Mouse (Mus musculus) monocyte, adult 5-6 weeks (primary cell): ENCODE data around the gene Mlip. TPM values are rescaled to one million over a fixed set of nuclear protein-coding genes. Genes with fewer than 3 reads are reported as not detected.
"Not testable (repeated sequence)": the region's sequence is repeated elsewhere in the genome, so short reads cannot be mapped to it uniquely, and the experiment has no call there.

ENCODE experiments used
- ATAC-seq: fragments of 153-309, 156-312 bp; replicated peaks from 2 replicates; pipeline ENCODE4 v1.8.0; 2017; ENCODE audit warnings: mild to moderate bottlenecking; ENCODE audit not compliant: low TSS enrichment, insufficient number of reproducible peaks, severe bottlenecking, poor library complexity, low FRiP score
- total RNA-seq: library from RNA; stranded (forward); fragments of 200-1000, 200-491, 200-594 nt; gene quantifications from 3 replicates; pipeline ENCODE4 v1.2.3, GENCODE M21; 2017

The Mlip gene
- not detected in 3 replicates for total RNA-seq

DNA sequence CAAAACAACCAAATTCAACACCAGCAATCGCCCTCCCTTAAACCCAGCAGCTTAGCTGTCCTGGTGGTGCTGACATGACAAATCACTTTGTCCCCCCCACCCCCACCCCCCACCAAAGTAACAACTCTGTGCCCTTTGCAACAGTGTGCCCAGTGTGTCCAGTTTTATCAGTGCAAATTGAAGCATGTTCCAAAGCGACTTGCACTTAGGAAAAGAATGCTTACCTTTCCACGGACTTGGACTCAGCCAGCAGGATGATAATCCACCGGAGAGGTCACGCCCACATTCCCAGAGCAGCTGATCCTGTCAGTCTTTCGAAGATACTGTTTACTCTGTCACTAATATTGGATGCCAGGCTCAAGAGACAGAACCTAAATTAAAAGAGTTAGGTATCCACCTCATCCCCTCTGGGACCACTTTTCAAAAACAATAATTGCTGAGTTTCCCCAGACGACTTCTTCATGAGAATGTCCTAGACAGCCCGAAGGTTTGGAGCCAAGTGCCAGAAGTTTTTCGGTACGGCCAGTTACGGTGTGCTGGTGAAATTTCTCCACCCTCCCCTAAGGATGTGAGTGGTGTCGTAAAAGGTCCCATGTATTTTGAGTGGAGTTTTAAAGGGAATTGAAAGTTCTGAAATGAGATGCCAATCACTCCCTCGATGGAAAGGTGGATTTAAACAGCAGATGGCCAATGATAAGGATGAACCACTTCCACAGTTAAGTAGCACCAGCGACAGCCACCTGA is at the start of gene Mlip:
Gene Mlip, minus strand, starts transcription at position 538 of the 744 bp plus-strand sequence.
- no peak for ATAC-seq

DNA sequence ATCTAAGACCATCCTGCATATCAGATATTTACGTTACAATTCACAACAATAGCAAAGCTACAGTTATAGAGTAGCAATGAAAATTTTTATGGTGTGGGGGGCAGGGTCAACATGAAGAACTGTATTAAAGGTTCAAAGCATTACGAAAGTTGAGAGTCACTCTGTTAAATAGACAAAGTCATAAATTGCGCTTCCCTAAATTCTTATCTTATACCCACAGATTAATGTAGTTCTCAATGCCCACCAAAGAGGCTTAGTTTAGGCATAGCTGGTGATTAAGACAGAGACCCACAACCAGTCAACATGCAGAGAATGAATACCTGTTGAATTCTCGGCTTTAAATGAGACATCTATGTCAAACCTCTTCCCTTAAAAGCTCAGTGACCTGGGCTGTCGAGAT is 47.0 kb upstream of the Mlip start:
- ATAC-seq = no peak

DNA sequence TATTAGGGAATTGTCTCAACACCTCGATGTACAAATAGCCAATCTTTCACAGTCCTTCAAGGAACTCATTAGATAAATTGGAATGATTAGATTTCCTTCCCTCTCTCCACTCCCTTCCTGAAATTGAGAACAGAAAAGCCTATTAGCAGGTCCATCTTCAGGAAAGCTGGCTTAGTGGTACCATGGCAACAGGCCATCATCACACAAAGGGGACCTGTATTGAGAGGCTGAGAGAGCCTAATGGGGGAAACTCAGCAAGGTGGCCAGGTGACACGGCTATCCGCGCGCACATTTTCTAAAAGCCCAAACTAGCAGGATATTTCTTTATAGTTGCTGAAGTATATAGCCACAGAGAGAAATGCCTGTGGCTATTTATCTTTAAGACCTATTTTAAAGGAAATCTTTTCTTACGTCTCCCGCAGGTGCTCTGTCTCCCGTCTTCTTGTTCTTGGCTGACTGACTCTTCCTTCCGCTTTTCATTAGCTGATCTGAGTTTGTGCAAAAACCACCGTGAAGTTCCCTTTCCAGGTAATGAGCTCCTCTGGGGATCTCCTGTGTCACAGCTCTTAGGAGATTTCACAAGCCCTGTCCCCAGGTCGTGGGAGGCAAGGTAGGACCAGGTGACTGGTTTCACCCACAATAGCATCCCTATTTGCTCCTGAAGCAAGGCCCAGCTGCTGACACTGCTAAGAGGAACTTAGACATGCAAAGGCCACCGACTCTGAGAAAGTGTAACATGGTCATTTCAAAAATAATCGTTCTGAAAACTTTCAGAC is 46.3 kb upstream of the Mlip start:
- ATAC-seq = no peak

DNA sequence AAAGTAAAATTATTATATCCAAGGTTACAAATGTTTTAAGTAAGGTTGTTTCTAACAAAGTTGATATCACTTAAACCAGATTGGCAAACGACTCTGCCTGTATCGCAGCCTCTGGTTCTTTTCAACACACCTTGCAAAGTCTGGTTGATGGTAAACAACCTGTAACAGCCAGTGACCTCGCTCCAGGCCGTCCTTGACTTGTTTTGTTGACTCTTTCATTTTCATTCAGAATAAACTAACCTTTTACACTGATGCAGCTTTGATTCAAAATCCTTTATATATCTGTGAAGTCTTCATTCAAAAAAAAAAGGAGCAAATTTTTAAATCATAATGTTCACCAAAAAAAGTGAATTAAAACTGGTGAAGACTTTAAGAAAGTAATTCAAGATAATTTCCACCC is 44.3 kb upstream of the Mlip start:
- no peak for ATAC-seq

DNA sequence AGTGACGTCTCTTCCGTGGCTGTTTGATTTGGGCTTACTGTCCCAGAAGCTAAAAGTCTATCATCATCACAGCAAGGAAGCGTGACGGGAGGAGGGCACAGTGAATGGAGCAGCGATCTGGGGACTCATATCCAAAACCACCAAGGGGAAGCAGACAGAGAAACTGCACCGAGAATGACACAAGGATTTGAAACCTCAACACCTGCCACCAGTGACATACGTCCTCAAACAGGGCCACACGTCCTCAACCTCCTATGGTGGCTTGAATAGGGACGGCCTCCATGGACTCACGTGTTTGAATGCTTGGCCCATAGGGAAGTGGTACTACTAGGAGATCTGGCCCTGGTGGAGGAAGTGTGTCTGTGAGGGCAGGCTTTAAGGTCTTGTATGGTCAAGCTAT is 38.5 kb upstream of the Mlip start:
- ATAC-seq = no peak

DNA sequence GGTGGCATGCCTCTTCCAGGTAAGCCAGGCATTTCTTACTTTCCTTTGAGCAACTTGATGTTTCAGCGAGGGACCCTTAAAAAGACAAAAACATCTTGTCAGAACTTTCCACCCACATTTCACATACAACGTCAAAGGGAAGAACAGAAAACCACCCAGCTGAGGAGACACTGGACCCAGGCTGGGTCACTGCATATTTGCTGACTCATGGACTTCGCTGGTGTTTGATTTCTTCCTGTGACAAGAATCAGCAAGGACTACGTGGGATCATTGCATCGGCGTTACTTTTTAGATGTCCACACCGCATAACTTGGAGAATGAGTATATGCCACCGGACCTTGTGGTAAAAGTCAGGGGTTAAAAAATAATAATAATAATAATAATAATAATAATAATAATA is 36.2 kb upstream of the Mlip start:
- ATAC-seq = no peak

DNA sequence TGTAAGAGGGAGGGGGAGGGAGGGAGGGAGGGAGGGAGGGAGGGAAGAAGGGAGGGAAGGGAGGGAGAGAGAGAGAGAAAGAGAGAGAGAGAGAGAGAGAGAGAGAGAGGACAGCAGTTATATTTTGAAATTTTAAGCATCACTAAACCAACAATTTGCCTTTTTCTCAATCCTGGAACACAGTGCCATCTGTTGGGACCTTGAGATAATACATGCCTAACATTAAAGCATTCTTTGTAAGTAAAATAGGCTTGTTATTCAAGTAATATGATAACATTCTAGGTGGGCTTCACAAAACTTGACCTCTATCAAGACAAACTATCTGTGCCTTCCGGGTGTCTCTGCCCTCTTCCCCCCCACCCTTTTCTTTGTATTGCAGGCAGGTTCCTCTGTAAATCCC is 34.0 kb upstream of the Mlip start:
- no peak for ATAC-seq

DNA sequence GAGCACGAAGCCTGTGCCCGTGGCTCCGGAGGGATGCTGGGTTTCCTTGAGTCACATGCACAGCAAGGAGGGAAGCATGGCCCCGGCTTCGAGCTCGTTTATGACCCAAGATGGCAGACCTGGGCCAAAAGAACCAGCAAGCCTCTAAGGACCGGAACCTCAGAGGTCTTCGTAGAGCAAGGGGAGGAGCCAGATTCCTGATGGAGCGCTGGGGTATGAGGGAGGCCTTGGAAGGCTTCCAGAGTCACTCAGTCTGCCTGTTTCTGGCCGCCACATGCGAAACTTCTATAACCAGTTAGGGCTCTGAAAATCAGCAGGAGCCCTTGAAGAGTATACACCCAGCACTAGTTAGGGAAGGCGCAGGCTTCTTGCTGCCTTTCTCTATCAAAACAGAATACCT is 32.8 kb upstream of the Mlip start:
- no peak for ATAC-seq

DNA sequence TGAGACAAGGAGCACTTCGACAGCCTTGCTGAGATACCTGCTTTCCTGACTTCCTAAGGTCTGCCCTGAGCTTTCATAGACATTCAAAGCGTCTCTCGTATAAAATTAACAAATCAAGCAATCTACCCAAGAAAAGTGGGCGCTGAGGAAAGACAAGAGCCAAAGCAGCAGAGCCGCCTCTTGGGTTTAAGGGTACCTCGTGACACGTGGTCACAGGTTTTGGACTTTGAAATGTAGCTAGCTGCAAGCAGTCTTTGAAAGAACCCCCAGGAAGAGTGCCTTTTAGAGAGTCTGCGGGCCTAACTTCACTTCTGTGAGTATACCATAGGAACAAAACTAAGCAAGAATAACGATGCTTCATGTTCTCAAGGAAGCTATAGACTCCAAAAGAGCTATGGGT is 31.9 kb upstream of the Mlip start:
- ATAC-seq = no peak

DNA sequence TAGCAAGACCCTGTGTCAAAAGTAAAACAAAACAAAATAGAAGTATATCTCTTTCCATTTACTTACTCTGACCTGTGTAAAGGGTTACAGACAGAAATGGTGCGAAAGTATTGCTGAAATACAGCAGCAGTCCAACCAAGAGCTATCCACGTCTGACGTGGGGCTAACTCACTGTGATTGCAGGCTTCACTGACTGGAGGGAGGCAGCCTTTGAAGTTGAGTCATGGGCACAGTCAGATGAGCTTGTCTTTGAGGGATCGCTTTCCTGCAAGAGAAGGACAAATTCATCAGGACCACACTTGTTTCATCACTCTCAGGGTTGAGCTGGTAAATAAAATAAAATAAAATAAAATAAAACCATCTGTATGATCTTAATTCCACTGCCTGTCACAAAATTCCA is 31.2 kb upstream of the Mlip start:
- no peak for ATAC-seq

DNA sequence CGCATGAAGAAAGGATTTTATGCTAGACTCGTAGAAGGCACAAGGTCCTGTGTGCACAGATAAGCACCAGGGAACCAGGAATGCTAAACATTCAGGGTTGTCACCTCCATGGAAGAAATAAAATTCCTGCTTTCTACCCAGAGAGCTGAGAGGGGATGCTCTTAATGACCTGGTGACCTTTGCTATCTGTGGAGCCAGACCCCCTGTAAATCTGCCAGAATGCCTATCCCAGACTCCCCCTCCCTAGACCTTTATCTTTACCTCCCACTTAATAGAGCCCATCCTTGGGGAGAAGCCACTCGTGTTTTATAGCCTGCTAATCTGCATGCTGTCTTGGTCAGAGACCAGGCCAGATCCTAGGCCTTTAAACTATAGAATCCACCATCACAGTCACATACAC is 29.7 kb upstream of the Mlip start:
- no peak for ATAC-seq

DNA sequence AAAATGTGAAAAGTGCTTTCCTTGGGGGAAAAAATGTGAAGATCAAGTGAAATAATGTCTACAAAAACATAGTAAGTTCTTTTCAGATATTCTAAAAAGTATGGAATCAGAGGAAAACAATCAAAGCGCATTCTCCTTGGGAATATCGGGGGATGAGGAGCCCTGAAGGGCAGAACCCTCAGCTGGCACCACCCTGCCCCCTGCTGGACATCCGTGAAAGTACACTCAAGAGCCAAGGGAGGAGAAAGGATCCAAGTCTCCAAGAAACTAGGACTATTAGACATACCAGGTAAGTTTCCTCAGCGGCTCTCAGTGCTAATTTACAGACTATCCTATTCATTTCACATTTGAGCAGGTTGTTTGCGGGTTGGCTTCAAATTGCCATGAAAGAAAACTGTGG is 28.8 kb upstream of the Mlip start:
- 0 out of 2 replicates have a peak, but pooled peaks have one; percentile 43 for ATAC-seq

DNA sequence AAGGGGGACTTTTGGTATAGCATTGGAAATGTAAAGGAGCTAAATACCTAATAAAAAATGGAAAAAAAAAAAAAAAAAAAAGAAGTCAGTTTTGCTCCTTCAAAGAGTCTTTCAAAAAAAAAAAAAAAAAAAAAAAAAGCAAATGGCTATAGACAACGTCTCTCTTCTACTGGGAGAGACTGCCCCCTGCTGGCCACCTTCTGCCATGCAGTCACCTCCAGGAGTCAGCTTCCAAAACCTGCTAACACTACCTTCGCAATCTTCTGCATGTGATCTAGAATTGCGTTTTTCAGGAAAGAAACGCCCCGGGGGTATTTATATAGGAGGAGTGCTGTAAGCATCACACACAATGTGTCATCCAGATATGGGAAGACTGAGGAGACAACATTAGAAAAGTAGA is 26.9 kb upstream of the Mlip start:
- no peak for ATAC-seq

DNA sequence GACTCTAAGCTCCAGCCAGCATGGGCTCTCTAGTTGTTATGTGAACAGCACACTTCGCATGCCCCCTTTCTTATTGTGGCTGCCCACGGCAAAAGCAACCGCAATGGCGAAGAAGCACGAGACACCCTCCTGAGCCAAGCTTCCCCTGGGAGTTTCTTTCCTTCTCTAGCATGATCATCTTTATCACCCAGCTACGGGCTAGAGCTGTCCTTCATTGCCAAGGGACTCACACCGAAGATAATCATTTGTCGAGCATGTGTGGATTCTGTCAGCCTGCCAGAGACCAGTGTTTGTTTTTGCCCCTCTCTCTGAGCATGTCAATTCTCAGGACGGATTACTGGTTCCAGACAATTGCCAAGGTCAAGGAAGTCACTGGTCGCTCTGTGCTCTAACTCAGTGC is 24.9 kb upstream of the Mlip start:
- no peak for ATAC-seq

DNA sequence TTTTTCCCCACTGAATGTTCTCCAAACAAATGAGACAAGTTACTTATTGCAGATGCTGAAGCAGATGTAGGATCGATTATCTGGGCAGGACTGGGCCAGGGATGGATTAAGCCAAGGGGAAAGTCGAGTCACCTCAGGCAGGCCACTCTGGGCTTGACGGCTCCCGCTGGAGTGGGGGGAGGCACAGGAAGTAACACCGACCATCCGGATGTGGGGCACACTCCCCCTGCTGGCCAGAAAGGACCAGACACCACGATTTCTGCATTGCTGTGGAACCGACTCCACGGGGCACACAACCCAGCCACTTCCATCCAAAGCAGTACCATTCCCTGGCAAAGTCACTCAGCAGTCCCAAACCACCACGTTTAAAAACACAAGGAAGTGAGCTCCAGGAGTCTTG is 24.3 kb upstream of the Mlip start:
- no peak for ATAC-seq

DNA sequence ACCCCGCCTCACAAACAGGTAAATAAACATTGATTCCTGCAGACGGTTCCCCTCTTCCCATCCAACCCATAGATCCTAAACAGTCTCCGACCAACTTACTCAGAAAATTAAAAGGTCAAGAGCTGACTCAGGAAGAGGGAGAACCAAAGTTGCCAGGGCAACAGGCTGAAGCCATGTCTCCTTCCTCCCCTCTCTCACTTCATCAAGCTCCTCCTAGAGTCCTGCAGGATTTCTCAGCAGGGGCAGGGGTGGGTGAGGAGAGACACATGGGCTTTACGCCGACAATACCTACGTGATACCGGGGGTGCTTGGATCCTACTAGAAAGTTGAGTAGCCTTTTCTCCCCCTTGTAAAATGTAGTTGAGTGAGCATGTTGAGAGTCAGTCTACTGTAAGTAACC is 23.8 kb upstream of the Mlip start:
- ATAC-seq = no peak

DNA sequence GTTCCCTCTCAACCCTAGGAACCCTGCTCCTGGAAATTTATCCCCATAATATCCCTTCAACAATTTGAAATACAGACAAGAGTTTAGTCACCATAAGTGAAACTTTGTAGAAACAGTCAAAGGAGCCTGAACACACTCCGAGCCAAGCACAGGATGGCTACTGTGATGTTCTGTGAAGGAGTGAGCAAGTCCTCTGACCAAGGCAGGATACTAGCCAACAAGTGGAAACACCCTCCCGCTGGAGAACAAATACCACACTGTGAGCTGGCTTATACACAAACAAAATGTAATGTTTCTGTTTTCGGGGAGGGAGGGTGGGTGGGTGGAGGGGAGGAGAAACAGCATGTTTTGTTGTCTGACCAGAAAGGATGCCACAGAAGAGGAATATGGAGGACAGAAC is 17.9 kb upstream of the Mlip start:
- ATAC-seq = no peak

DNA sequence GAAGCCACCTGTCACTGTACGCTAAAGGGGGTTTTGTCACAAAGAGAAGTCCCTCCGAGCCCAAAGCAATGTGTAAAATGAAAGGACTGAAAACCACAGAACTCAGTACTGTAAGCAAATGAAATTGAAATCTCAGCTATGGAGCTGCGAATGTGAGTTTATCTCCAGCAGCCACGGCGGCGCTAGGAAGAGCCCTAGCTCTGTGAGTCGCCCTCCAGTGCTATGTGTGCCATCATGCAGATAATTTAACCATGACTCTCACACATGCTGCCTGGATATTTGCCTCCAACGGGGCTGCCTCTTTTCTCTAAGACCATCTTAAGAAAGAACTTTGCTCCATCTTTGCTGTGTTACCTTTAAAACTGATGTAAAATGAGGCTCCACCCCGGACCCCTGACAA is 16.5 kb upstream of the Mlip start:
- ATAC-seq = no peak

DNA sequence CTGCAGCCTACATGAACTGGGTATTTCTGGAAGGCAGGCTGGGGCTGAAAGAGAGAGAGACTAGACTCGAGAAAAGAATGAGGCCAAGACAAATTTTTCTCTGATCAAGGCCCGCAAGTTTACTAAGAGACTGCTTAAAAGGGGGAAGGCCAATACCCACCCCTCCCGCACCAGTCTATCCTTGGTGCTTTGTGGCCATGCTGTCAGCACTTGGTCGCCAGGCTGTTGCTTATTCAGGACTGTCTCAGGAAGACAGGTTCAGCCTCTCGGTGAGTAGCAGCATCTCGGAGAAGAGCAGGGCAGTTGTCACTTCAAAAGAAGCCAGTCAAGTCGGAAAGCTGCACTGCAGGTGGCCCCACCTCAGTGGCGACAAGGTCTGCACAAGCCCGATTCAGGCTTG is 11.9 kb upstream of the Mlip start:
- not testable (repeated sequence) for ATAC-seq

DNA sequence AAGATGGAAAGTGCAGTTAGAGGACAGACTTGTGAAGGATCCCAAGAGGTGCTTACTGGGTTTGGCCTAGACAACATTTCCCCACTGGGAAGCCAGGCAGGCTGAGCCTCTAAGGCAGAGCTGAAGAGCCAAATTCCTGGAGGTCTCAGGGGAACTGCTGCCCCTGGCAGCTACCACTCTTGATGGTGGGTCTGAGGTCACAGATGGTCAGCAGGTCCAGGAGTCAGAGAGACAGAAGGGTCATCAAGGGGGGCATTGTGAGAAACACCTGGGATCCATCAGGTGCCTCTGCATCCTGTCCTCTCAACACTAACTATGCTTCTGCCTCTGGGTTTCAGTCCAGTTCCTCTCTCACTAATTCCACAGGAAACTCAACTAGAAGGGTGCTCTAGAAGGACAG is 10.1 kb upstream of the Mlip start:
- ATAC-seq = no peak
